Mouse (Mus musculus): ENCODE results near the gene Pold1. TPM values are rescaled to one million over a fixed set of nuclear protein-coding genes. Genes with fewer than 3 reads are reported as not detected.

Gene Pold1
- total and polyA plus RNA-seq, 3 experiments, result 54.6 to 252 (median 70.1) TPM

- peak overlapping the region; percentile 68 for H3K4me3 ChIP-seq (ENCODE audit: low read depth, low read length)
- ATAC-seq (ENCODE audit: extremely low read depth, insufficient number of reproducible peaks, low FRiP score, poor library complexity, severe bottlenecking) (no peak; the same call in 1 of the 2 replicates), DNase-seq (ENCODE audit: low spot score) (no peak)
- H3K9me3 ChIP-seq (replicated peaks), result no peaks in the 10 kb centered on the region
- H3K4me1 ChIP-seq (ENCODE audit: insufficient read depth, low read depth, low read length), result peaks cover 30% of the 10 kb centered on the region
- TF ChIP-seq CTCF (IDR thresholded peaks at IDR 0.05; ENCODE audit: low read depth, low read length) (peak; percentile 63; the same call in 1 of the 2 replicates), GATA1 (IDR thresholded peaks at IDR 0.05; ENCODE audit: borderline replicate concordance, low read length) (no peak)
- peaks cover 63% of the 10 kb centered on the region for H3K27me3 ChIP-seq (ENCODE audit: insufficient read depth, low read length)
- H3K36me3 ChIP-seq (replicated peaks), result peaks cover 12% of the 10 kb centered on the region
Measured at GRCm38 (mm10) chr7:44527483-44528398, 20.9 kb downstream of the Pold1 start.

GRCm38 (mm10) chr7:44526414-44527154, 22.1 kb downstream of the Pold1 start:
- peaks cover 73% of the 10 kb centered on the region for H3K27me3 ChIP-seq (ENCODE audit: insufficient read depth, low read length)
- no peak overlapping the region for H3K4me3 ChIP-seq (ENCODE audit: low read depth, low read length)
- no peaks in the 10 kb centered on the region for H3K9me3 ChIP-seq (replicated peaks)
- peaks cover 21% of the 10 kb centered on the region for H3K4me1 ChIP-seq (ENCODE audit: insufficient read depth, low read depth, low read length)
- no peak for DNase-seq (ENCODE audit: low spot score)
- H3K36me3 ChIP-seq (replicated peaks), result peaks cover under 1% of the 10 kb centered on the region
- no peak for ATAC-seq (ENCODE audit: extremely low read depth, insufficient number of reproducible peaks, low FRiP score, poor library complexity, severe bottlenecking)
- TF ChIP-seq POLR2AphosphoS5 (IDR thresholded peaks at IDR 0.05; ENCODE audit: insufficient replicate concordance, low read depth, low read length) (no peak), GATA1 (IDR thresholded peaks at IDR 0.05; ENCODE audit: borderline replicate concordance, low read length) (no peak), TAL1 (conservative IDR thresholded peaks at IDR 0.05; ENCODE audit: low read depth, low read length) (no peak), GATA2 (IDR thresholded peaks at IDR 0.05; ENCODE audit: borderline replicate concordance, low read depth, low read length) (no peak), CTCF (IDR thresholded peaks at IDR 0.05; ENCODE audit: low read depth, low read length) (no peak)

GRCm38 (mm10) chr7:44525126-44525832, 23.4 kb downstream of the Pold1 start:
- H3K4me3 ChIP-seq (ENCODE audit: low read depth, low read length), result no peak overlapping the region
- H3K9me3 ChIP-seq (replicated peaks), result no peaks in the 10 kb centered on the region
- peaks cover 18% of the 10 kb centered on the region for H3K4me1 ChIP-seq (ENCODE audit: insufficient read depth, low read depth, low read length)
- TF ChIP-seq GATA1 (IDR thresholded peaks at IDR 0.05; ENCODE audit: borderline replicate concordance, low read length), result no peak
- DNase-seq (ENCODE audit: low spot score) (no peak), ATAC-seq (ENCODE audit: extremely low read depth, insufficient number of reproducible peaks, low FRiP score, poor library complexity, severe bottlenecking) (no peak)
- H3K36me3 ChIP-seq (replicated peaks), result no peaks in the 10 kb centered on the region
- peaks cover 79% of the 10 kb centered on the region for H3K27me3 ChIP-seq (ENCODE audit: insufficient read depth, low read length)

- Histone ChIP-seq H3K36me3 (replicated peaks) (no peaks in the 10 kb centered on the region), H3K9me3 (replicated peaks) (no peaks in the 10 kb centered on the region), H3K4me1 (ENCODE audit: insufficient read depth, low read depth, low read length) (peaks cover 18% of the 10 kb centered on the region), H3K4me3 (ENCODE audit: low read depth, low read length) (no peak within 1 kb of the TSS), H3K27me3 (ENCODE audit: insufficient read depth, low read length) (peaks cover 75% of the 10 kb centered on the region)
- no peak for TF ChIP-seq GATA2 (IDR thresholded peaks at IDR 0.05; ENCODE audit: borderline replicate concordance, low read depth, low read length)
- no peak for TF ChIP-seq CTCF (IDR thresholded peaks at IDR 0.05; ENCODE audit: low read depth, low read length)
- DNase-seq (ENCODE audit: low spot score), result no peak
- ATAC-seq (ENCODE audit: extremely low read depth, insufficient number of reproducible peaks, low FRiP score, poor library complexity, severe bottlenecking), result no peak
Measured at GRCm38 (mm10) chr7:44524502-44524901, 24.1 kb downstream of the Pold1 start, which contains the start of gene Mybpc2. Gene Mybpc2, minus strand, starts transcription at chr7:44524656.

- no peaks in the 10 kb centered on the region for H3K36me3 ChIP-seq (replicated peaks)
- peaks cover 14% of the 10 kb centered on the region for H3K4me1 ChIP-seq (ENCODE audit: insufficient read depth, low read depth, low read length)
- DNase-seq (ENCODE audit: low spot score) (no peak), ATAC-seq (ENCODE audit: extremely low read depth, insufficient number of reproducible peaks, low FRiP score, poor library complexity, severe bottlenecking) (no peak)
- no peak overlapping the region for H3K4me3 ChIP-seq (ENCODE audit: low read depth, low read length)
- no peaks in the 10 kb centered on the region for H3K9me3 ChIP-seq (replicated peaks)
- H3K27me3 ChIP-seq (ENCODE audit: insufficient read depth, low read length), result peaks cover 67% of the 10 kb centered on the region
- TF ChIP-seq GATA2 (IDR thresholded peaks at IDR 0.05; ENCODE audit: borderline replicate concordance, low read depth, low read length) (no peak), TAL1 (conservative IDR thresholded peaks at IDR 0.05; ENCODE audit: low read depth, low read length) (no peak), POLR2AphosphoS5 (IDR thresholded peaks at IDR 0.05; ENCODE audit: insufficient replicate concordance, low read depth, low read length) (no peak), GATA1 (IDR thresholded peaks at IDR 0.05; ENCODE audit: borderline replicate concordance, low read length) (no peak), CTCF (IDR thresholded peaks at IDR 0.05; ENCODE audit: low read depth, low read length) (no peak)
Measured at GRCm38 (mm10) chr7:44523056-44523455, 25.6 kb downstream of the Pold1 start.

- no peak for DNase-seq (ENCODE audit: low spot score)
- Histone ChIP-seq H3K9me3 (replicated peaks) (no peaks in the 10 kb centered on the region), H3K4me1 (ENCODE audit: insufficient read depth, low read depth, low read length) (peaks cover 7% of the 10 kb centered on the region; the same call in 1 of the 2 replicates), H3K4me3 (ENCODE audit: low read depth, low read length) (no peak overlapping the region), H3K36me3 (replicated peaks) (no peaks in the 10 kb centered on the region), H3K27me3 (ENCODE audit: insufficient read depth, low read length) (peaks cover 58% of the 10 kb centered on the region)
- TF ChIP-seq GATA2 (IDR thresholded peaks at IDR 0.05; ENCODE audit: borderline replicate concordance, low read depth, low read length) (no peak), GATA1 (IDR thresholded peaks at IDR 0.05; ENCODE audit: borderline replicate concordance, low read length) (no peak), TAL1 (conservative IDR thresholded peaks at IDR 0.05; ENCODE audit: low read depth, low read length) (no peak), CTCF (IDR thresholded peaks at IDR 0.05; ENCODE audit: low read depth, low read length) (no peak), POLR2AphosphoS5 (IDR thresholded peaks at IDR 0.05; ENCODE audit: insufficient replicate concordance, low read depth, low read length) (no peak)
- ATAC-seq (ENCODE audit: extremely low read depth, insufficient number of reproducible peaks, low FRiP score, poor library complexity, severe bottlenecking), result no peak
Measured at GRCm38 (mm10) chr7:44521710-44522109, 26.9 kb downstream of the Pold1 start.
